Mouse (Mus musculus): ENCODE measurements around the gene Tsacc.
"Not testable (repeated sequence)": the region's sequence is repeated elsewhere in the genome, so short reads cannot be mapped to it uniquely, and the experiment has no call there.

The Tsacc gene

DNA sequence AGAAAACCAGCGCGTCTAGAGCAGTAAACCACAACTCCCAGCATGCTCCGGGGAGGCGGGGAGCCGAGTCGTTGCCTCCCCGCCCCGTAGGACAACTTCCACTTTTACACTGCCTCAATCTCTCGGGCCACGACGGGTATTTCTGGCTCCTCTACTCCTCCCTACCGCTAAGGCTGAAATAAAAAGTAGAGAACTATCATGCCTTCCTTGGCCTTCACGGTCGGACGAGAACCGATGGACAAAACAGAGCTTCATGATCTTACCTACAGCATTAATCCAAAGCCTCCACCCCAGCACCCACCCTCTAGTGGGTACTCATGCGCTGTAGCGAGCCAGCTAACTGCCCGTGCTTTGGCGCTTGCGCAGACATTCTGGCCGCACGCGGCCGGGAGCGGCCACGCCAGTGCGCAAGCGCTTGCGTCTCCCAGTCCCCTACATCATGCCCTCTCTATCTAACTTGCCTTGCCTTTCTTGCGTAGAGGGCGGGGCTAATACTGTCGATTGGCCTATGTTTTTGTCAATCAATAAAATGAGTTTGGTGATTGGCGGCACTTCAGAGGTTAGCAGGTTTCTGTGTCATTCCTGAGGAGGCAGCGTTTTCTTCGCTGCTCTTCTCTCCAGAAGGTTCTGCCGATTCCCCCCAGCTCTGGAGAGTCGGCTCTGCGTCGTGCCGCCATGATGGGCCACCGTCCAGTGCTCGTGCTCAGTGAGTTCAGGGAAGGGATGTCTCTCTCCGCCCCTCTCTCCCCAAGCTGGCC lies at the start of gene Tsacc, which contains the start of gene Cct3:
Tsacc (minus strand) TSS at position 439 of the 758 bp plus-strand sequence.
Cct3 (plus strand) TSS at position 556 of the 758 bp plus-strand sequence.
- peak; percentile 94 to 97 for DNase-seq (ENCODE audit: low spot score in 2 of 2)

- no peak for DNase-seq (ENCODE audit: low spot score in 2 of 2)
Measured at GRCm38 (mm10) chr3:88339006-88339405, 42.2 kb upstream of the Tsacc start.

GRCm38 (mm10) chr3:88338316-88338715 lies 41.5 kb upstream of the Tsacc start:
- DNase-seq (ENCODE audit: low spot score in 2 of 2), result no peak

GRCm38 (mm10) chr3:88337367-88338020 lies 40.7 kb upstream of the Tsacc start:
- DNase-seq (ENCODE audit: low spot score in 2 of 2), result peak; percentile 37 to 50

DNA sequence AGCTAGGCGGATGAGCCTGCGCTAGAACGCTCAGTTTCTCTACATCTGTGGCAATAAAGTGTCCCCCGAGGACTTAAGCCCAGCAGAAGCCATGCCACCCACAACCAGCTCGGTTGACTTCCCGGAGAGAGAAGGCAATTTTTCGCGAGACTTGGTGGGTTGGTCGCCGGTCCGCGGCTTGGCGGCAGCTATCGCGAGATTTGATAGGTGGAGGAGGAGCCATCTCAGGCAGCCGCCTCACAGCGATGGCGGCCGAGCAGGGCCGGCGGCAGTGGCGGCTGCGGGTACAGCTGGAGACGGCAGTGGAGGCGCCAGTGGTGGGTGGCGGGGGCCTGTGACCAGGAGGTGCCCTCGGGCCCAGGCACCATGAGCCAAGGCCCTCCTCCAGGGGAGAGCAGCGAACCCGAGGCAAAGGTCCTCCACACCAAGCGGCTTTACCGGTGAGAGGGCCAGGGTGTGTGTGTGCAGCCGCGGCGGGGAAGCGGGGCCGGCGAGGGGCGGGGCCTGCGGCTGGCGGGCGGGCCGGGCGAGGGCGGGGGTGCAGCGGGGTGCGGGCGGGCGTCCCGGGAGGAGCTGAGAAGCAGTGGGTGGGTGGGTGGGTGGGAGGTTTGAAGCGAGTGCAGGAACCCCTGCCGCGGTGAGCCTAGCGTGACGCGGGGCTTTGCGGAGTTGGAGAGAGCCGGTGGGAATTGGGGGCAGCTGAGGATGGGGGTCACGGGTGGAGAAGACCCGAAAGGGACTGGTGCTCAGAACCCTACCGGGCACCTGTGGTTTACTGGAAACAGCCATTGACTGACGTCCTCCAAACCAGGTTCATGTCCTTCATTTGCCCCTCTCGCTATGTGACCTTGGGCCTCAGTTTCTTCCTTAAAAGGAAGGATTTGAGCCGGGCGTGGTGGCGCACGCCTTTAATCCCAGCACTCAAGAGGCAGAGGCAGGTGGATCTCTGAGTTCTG lies 39.5 kb upstream of the Tsacc start, which contains the start of the genes Tmem79 and Smg5:
Tmem79 (minus strand) TSS at position 91 of the 956 bp plus-strand sequence.
Smg5 (plus strand) TSS at position 203 of the 956 bp plus-strand sequence.
- peak; percentile 96 for DNase-seq (ENCODE audit: low spot score in 2 of 2)

GRCm38 (mm10) chr3:88335436-88336053 lies 38.7 kb upstream of the Tsacc start:
- peak in 1 of 2 experiments; percentile 22 for DNase-seq (ENCODE audit: low spot score in 2 of 2)

DNA sequence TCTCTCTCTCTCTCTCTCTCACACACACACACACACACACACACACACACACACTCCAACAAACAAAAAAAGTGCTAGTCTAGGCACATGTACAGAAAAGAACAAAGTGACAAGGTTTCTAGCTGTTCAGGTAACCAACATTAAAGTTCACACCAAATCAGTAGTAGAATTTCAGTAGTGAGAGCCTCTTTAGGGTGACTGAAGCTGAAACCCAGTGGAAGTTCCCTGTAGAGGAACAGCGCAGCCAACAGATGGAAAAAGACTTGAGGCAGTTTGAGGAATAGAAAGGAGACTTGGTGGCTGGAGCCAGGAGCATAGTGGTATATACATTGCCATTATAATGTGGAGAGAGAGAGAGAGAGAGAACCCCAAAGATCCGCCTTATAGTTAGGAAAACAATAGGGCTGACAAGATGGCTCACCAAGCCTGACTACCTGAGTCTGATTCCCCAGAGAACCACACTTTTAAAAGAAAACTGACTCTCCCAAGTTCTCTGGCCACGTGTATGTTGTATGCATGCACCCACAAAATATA lies 38.2 kb upstream of the Tsacc start:
- DNase-seq (ENCODE audit: low spot score in 2 of 2), result no peak

DNA sequence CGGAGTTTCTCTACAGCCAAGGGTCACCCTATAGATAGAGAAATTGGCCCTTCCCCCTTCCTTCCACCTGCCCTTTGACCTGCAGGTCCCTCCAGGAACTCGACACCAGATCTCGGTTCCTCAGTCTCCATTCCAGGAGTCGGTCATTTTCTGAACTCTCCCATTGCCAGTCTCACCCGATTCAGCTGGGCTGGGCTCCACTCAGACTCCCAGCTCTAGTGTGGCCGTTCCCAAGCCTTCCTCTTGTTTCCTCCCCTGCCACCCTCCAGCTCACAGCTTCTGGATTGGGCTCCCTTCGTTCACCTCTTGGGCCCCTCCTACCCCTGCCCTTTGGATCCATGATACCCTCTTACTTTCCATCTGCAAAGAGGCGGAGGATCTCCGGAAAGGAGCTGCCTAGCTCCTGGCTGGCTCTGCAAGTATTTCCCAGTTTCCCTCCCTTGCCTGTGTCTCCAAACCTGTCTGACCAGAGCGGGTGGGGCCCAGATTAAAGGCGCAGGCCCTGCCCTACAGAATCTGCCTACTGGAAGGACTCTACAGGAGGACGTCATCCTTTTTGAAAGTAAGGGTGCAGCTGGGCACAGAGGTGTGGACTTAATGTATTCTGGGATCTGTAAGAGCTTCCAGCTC lies 37.3 kb upstream of the Tsacc start:
- no peak for DNase-seq (ENCODE audit: low spot score in 2 of 2)

GRCm38 (mm10) chr3:88331282-88331681 lies 34.5 kb upstream of the Tsacc start:
- DNase-seq (ENCODE audit: low spot score in 2 of 2), result no peak

DNA sequence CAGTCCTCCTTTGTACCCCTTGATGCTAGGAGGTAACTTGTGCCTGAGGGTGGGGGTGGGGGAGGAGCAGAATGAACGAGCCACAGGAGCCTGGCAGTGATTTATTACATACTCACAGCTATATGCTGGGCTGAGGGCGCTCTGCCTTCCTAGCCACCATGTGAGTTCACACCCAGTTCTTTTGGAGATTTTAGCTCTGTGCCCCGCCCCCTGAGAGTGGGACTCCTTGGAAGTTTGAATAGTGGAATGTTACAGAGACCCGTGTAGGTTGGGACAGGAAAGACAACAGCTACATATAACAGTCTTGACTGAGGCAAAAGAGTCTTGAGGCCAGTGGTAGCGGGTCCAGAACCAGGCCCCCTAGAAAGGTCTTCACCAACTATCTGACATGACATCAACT lies 32.2 kb upstream of the Tsacc start:
- no peak for DNase-seq (ENCODE audit: low spot score in 2 of 2)

DNA sequence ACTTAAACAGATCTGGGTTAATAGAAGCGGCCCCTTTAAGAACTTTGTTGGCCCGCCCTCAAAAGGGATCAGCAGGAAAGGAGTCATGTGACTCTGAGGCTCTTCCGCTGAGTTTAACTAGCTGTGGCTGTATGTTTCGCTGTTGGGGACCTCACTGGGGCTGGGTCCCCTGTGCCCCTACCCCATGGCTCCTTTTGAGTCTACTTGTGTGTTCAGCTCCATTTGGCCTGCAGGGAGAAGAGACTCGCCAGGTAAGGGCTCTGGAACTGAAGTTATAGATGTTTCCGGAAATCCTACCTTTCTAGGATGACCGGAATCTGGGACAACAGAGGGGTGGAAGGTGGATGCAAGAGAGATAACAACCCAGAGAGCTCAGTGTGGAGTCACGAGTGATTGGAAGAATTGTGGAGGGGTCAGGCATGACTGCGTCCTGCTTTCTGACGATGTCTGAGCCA lies 28.2 kb upstream of the Tsacc start, which contains the start of gene Glmp:
Glmp (plus strand) TSS at position 73 of the 455 bp plus-strand sequence.
- peak; percentile 59 to 69 for DNase-seq (ENCODE audit: low spot score in 2 of 2)

- DNase-seq (ENCODE audit: low spot score in 2 of 2), result no peak
Measured at GRCm38 (mm10) chr3:88299172-88299571, 2.4 kb upstream of the Tsacc start.

DNA sequence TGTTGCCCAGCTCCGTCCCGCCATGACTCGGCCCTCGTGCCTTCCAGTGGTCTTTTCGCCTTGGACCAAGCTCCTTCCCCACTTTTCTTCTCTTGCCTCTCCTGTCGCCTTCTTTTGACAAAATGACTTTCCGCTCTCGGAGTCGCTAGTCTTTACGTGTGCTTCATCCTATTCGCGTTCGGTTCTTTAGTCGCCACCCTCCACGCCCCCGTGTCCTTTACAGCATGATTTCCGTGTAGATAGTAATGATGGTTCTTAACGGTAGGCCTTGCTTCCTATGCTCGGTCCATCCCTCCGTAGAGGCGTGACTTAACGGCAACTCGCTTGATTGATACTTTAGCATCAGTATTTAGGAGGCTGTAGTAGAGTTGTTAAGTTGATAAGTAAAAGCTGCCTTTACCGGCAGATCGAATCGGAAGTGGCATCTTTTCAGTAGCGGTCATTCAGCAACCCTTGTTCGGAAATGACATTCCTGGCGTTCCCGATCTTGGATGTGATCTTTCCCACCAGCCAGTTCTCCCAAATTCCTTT lies 587 bp upstream of the Tsacc start:
- peak; percentile 63 to 69 for DNase-seq (ENCODE audit: low spot score in 2 of 2)

GRCm38 (mm10) chr3:88296110-88296560 lies 664 bp downstream of the Tsacc start:
- no peak for DNase-seq (ENCODE audit: low spot score in 2 of 2)

DNA sequence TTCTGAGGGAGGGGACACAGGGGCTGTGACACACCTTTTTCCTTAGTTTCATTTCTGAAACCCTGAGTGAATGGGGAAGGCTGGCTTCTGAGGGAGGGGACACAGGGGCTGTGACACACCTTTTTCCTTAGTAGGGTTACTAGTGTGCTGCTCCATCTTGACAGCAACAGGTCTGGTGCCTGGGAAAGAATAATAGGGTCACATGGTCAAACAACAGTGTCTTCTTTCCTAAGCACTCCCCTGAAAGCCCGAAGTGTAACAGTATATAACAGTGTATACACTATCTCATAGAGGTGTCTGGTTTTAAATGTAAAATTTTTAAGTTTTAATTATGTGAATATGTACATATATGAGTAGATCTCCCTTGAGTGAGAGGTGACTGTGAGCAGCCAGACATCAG lies 1.5 kb downstream of the Tsacc start:
- not testable (repeated sequence) for DNase-seq (ENCODE audit: low spot score in 2 of 2)

DNA sequence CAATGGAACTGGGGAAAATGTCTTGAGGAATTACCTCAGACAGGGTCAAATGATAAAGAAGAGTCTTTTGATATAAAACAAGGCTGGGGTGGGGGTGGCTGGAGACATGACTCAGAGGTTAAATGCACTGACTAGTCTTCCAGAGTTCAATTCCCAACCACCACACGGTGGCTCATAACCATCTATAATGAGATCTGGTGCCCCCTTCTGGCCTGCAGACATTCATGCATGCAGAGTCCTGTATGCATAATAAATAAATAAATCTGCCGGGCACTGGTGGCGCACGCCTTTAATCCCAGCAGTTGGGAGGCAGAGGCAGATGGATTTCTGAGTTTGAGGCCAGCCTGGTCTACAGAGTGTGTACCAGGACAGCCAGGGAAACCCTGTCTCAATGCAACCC lies 4.8 kb downstream of the Tsacc start:
- DNase-seq (ENCODE audit: low spot score in 2 of 2), result peak; percentile 15 to 17

DNA sequence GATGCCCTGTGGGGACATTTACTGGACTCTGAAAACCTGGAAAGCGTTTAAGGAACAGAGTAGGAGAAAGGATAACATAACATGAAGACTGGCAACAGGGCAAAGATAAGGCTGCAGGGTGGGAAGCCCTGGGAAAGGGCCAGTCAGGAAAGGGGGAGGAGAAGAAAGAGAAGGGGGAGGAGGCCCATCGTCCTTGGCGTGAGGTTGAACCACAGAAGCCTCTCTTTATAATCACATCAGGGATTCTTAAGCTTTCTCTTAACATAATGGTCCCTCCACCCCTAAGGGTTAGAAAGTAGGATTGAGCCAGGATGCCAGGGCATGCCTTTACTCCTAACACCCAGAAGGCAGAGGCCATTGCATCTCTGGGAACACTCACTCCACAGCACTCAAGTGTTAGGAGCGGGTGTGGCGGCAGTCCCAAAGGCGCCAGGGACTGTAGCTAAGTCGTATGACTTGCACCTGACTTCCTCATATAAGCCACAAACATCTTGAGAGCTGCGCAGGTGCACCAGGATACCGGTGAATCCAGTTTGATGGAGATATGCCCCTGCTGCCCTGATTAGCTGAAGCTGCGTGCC lies 8.6 kb downstream of the Tsacc start:
- DNase-seq (ENCODE audit: low spot score in 2 of 2), result not testable (repeated sequence)

GRCm38 (mm10) chr3:88287110-88287509 lies 9.7 kb downstream of the Tsacc start, which contains the start of gene Gm38392:
TSS of gene Gm38392 (minus strand) at chr3:88287210.
- DNase-seq (ENCODE audit: low spot score in 2 of 2), result no peak

DNA sequence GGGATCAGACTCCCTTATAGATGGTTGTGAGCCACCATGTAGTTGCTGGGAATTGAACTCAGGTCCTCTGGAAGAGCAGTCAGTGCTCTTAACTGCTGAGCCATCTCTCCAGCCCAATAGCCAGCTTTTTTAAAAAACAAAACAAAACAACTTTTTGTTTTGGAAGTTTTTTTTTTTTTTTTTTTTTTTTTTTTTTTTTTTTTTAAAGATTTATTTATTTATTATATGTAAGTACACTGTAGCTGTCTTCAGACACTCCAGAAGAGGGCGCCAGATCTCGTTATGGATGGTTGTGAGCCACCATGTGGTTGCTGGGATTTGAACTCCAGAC lies 11.3 kb downstream of the Tsacc start:
- DNase-seq (ENCODE audit: low spot score in 2 of 2), result not testable (repeated sequence)

All from right cerebral cortex, adult 2 months (tissue).